ENCODE assay signal across 21 mouse cellular contexts in the genomic region with DNA sequence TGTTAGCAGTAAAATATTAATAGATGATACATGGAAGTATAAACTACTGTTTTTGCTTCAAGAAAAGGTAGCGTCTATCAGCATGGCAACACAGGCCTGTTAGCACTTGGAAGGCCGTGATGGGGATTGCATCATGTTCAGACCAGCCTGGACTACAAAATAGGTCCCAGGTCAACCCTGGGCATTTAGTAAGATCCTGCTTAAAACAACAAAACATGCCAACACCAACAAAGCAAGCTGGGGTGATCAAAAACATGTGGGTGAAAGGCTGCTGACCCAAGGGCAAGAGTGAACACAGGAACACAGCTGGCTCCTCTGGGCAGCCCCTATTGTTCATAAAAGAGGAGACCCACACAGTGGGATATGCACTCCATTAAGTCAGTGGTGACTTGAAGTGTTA.
"Had no signal": no experiment of that assay in that cellular context is flagged by ENCODE, and none has a peak within 500 bp of the region (broad histone marks: within the 10 kb centered on the region; RNA-seq: fewer than 3 reads in every experiment).

No protein-coding gene starts in this region.

- H3K9ac ChIP-seq: limb, embryonic 13.5 days; liver, embryonic 15.5 days; neural tube, embryonic 12.5 days; neural tube, embryonic 15.5 days; stomach, embryonic 15.5 days had no signal

- H3K27ac ChIP-seq: kidney, postnatal 0 days; layer of hippocampus, adult 2 months; limb, embryonic 10.5 days; limb, embryonic 13.5 days; liver, embryonic 15.5 days; neural tube, embryonic 12.5 days; neural tube, embryonic 15.5 days; stomach, embryonic 15.5 days had no signal

- H3K4me1 ChIP-seq: limb, embryonic 10.5 days; limb, embryonic 13.5 days; liver, embryonic 15.5 days; neural tube, embryonic 12.5 days; neural tube, embryonic 15.5 days; stomach, embryonic 15.5 days had no signal

- H3K27me3 ChIP-seq: limb, embryonic 13.5 days; liver, embryonic 15.5 days; neural tube, embryonic 12.5 days; neural tube, embryonic 15.5 days; stomach, embryonic 15.5 days had no signal

- H3K4me3 ChIP-seq: layer of hippocampus, adult 2 months; limb, embryonic 10.5 days; limb, embryonic 13.5 days; liver, embryonic 15.5 days; neural tube, embryonic 12.5 days; neural tube, embryonic 15.5 days; stomach, embryonic 15.5 days had no signal

- H3K4me2 ChIP-seq: limb, embryonic 13.5 days; liver, embryonic 15.5 days; midbrain, embryonic 11.5 days; neural tube, embryonic 12.5 days; neural tube, embryonic 15.5 days; stomach, embryonic 15.5 days had no signal

- H3K9me3 ChIP-seq: limb, embryonic 10.5 days; limb, embryonic 13.5 days; liver, embryonic 15.5 days; neural tube, embryonic 12.5 days; neural tube, embryonic 15.5 days; stomach, embryonic 15.5 days had no signal

- DNase-seq: kidney, adult 9 months; kidney, postnatal 25 days; layer of hippocampus, adult 9-11 months; liver; lung, adult 2 months; lung, postnatal 14 days; lung, postnatal 4 days; midbrain, embryonic 14.5 days; right cerebral cortex, adult 18-20 months; right cerebral cortex, postnatal 14 days; right cerebral cortex, postnatal 4 days; thymus, postnatal 25 days had no signal

- H3K36me3 ChIP-seq: liver, embryonic 15.5 days; stomach, embryonic 15.5 days had no signal
